Mouse (Mus musculus): ENCODE data around the gene Pld4.

Gene Pld4

GRCm38 (mm10) chr12:112764991-112765390 is 4.5 kb downstream of the Pld4 start:
- in situ Hi-C loops (cut with MboI; ENCODE audit: low sequenced_read_pairs) = no loop called here

GRCm38 (mm10) chr12:112766586-112766985 is 6.1 kb downstream of the Pld4 start:
- in situ Hi-C loops (cut with MboI; ENCODE audit: low sequenced_read_pairs) = no loop called here

- in situ Hi-C loops (cut with MboI; ENCODE audit: low sequenced_read_pairs) = no loop called here
Measured at GRCm38 (mm10) chr12:112767036-112767890, 6.8 kb downstream of the Pld4 start.

- in situ Hi-C loops (cut with MboI; ENCODE audit: low sequenced_read_pairs) = no loop called here
Measured at GRCm38 (mm10) chr12:112768166-112768565, 7.7 kb downstream of the Pld4 start.

- in situ Hi-C loops (cut with MboI; ENCODE audit: low sequenced_read_pairs) = no loop called here
Measured at GRCm38 (mm10) chr12:112769031-112769430, 8.6 kb downstream of the Pld4 start.

GRCm38 (mm10) chr12:112769751-112770150 is 9.3 kb downstream of the Pld4 start:
- in situ Hi-C loops (cut with MboI; ENCODE audit: low sequenced_read_pairs) = no loop called here

GRCm38 (mm10) chr12:112770396-112770795 is 9.9 kb downstream of the Pld4 start:
- in situ Hi-C loops (cut with MboI; ENCODE audit: low sequenced_read_pairs) = no loop called here

- in situ Hi-C loops (cut with MboI; ENCODE audit: low sequenced_read_pairs) = no loop called here
Measured at GRCm38 (mm10) chr12:112772306-112772705, 11.9 kb downstream of the Pld4 start.

- in situ Hi-C loops (cut with MboI; ENCODE audit: low sequenced_read_pairs) = no loop called here
Measured at GRCm38 (mm10) chr12:112773366-112773765, 12.9 kb downstream of the Pld4 start.

- in situ Hi-C loops (cut with MboI; ENCODE audit: low sequenced_read_pairs) = no loop called here
Measured at GRCm38 (mm10) chr12:112774026-112774425, 13.6 kb downstream of the Pld4 start.

GRCm38 (mm10) chr12:112774481-112774880 is 14.0 kb downstream of the Pld4 start:
- in situ Hi-C loops (cut with MboI; ENCODE audit: low sequenced_read_pairs) = no loop called here

- in situ Hi-C loops (cut with MboI; ENCODE audit: low sequenced_read_pairs) = no loop called here
Measured at GRCm38 (mm10) chr12:112791026-112791425, 30.6 kb downstream of the Pld4 start.

- in situ Hi-C loops (cut with MboI; ENCODE audit: low sequenced_read_pairs) = no loop called here
Measured at GRCm38 (mm10) chr12:112793601-112794355, 33.3 kb downstream of the Pld4 start.

- in situ Hi-C loops (cut with MboI; ENCODE audit: low sequenced_read_pairs) = no loop called here
Measured at GRCm38 (mm10) chr12:112794356-112794816, 33.9 kb downstream of the Pld4 start.

GRCm38 (mm10) chr12:112794998-112795397 is 34.5 kb downstream of the Pld4 start:
- in situ Hi-C loops (cut with MboI; ENCODE audit: low sequenced_read_pairs) = loop anchor here (5.0 kb wide), 1 partner anchor 48 kb away; no protein-coding TSS in a partner anchor

- in situ Hi-C loops (cut with MboI; ENCODE audit: low sequenced_read_pairs) = loop anchor here (5.0 kb wide), 1 partner anchor 48 kb away; no protein-coding TSS in a partner anchor
Measured at GRCm38 (mm10) chr12:112795466-112796104, 35.1 kb downstream of the Pld4 start.

GRCm38 (mm10) chr12:112796551-112797510 is 36.4 kb downstream of the Pld4 start:
- in situ Hi-C loops (cut with MboI; ENCODE audit: low sequenced_read_pairs) = loop anchor here (5.0 kb wide), 1 partner anchor 50 kb away; no protein-coding TSS in a partner anchor

- in situ Hi-C loops (cut with MboI; ENCODE audit: low sequenced_read_pairs) = loop anchor here (5.0 kb wide), 1 partner anchor 51 kb away; no protein-coding TSS in a partner anchor
Measured at GRCm38 (mm10) chr12:112797672-112798331, 37.3 kb downstream of the Pld4 start.

GRCm38 (mm10) chr12:112798332-112798681 is 37.9 kb downstream of the Pld4 start:
- in situ Hi-C loops (cut with MboI; ENCODE audit: low sequenced_read_pairs) = loop anchor here (5.0 kb wide), 1 partner anchor 51 kb away; no protein-coding TSS in a partner anchor
